Mouse (Mus musculus) limb, embryonic 11.5 days (tissue): Measurements from ENCODE around the gene Gm16368. TPM values are rescaled to one million over a fixed set of nuclear protein-coding genes. Genes with fewer than 3 reads are reported as not detected.
"Not testable (repeated sequence)": the region's sequence is repeated elsewhere in the genome, so short reads cannot be mapped to it uniquely, and the experiment has no call there.

Source experiments
- ATAC-seq: fragments of 200-750 bp; cut with Nextera tagmentation; 2 replicates; pipeline ENCODE4 v1.8.0; 2017; ENCODE audit warnings: low read depth; ENCODE audit not compliant: insufficient number of reproducible peaks, low FRiP score, low TSS enrichment
- DNase-seq: peaks from one replicate; pipeline ENCODE4 v3.0.0-alpha.2; 2015; ENCODE audit warnings: low spot score
- H3K27ac ChIP-seq: fragments of 300-500 bp; sonication (generic); replicated peaks from 2 replicates; pipeline ENCODE4 v1.5.1; 2014; ENCODE audit warnings: low read depth, mild to moderate bottlenecking, low read length
- H3K27me3 ChIP-seq: fragments of 300-500 bp; sonication (generic); 2 replicates; pipeline ENCODE4 v1.6.1; 2014; ENCODE audit warnings: mild to moderate bottlenecking, low read length, mixed read lengths; ENCODE audit not compliant: control insufficient read depth, insufficient read depth
- H3K36me3 ChIP-seq: fragments of 300-500 bp; sonication (generic); 2 replicates; pipeline ENCODE4 v1.6.1; 2014; ENCODE audit warnings: mild to moderate bottlenecking, low read length, moderate library complexity, mixed read lengths; ENCODE audit not compliant: control insufficient read depth, insufficient read depth
- H3K4me1 ChIP-seq: fragments of 300-500 bp; sonication (generic); 2 replicates; pipeline ENCODE4 v1.6.1; 2014; ENCODE audit warnings: low read length, mixed read lengths; ENCODE audit not compliant: control insufficient read depth, insufficient read depth
- H3K4me2 ChIP-seq: fragments of 300-500 bp; sonication (generic); 2 replicates; pipeline ENCODE4 v1.6.1; 2014; ENCODE audit warnings: low read depth, mild to moderate bottlenecking, moderate library complexity; ENCODE audit not compliant: severe bottlenecking
- H3K4me3 ChIP-seq: fragments of 300-500 bp; sonication (generic); 2 replicates; pipeline ENCODE4 v1.5.1; 2014; ENCODE audit warnings: low read depth, low read length
- H3K9ac ChIP-seq: fragments of 300-500 bp; sonication (generic); 2 replicates; pipeline ENCODE4 v1.6.1; 2014; ENCODE audit warnings: mild to moderate bottlenecking, low read length
- H3K9me3 ChIP-seq: fragments of 300-500 bp; sonication (generic); 2 replicates; pipeline ENCODE4 v1.6.1; 2016; ENCODE audit warnings: low read length; ENCODE audit not compliant: control insufficient read depth
- WGBS: fragments of 180-500 bp; shearing (Covaris S2); extraction: QIAGEN DNeasy Blood & Tissue Kit; methylation state at CpG from one replicate; pipeline ENCODE4 v1.1.7; 2014; 5-methylcytosine and 5-hydroxymethylcytosine counted together
- polyA plus RNA-seq: library from polyadenylated mRNA; unstranded; fragments of >200 nt; fragmentation: Nextera tagmentation; extraction: Ambion mirVana; gene quantifications from 2 replicates; pipeline ENCODE4 v1.2.1, GENCODE M21; 2014

Gm16368 gene
- not detected in 2 replicates for polyA plus RNA-seq

- H3K4me3 ChIP-seq, H3K4me2 ChIP-seq, ATAC-seq, DNase-seq, H3K27me3 ChIP-seq, H3K27ac ChIP-seq, H3K4me1 ChIP-seq, H3K9me3 ChIP-seq, H3K9ac ChIP-seq, H3K36me3 ChIP-seq: not testable (repeated sequence)
- WGBS, result 57% methylated on average over 1 of the region's 1 CpGs
Measured at GRCm38 (mm10) chr12:88083397-88083796, at the start of gene Gm16368. Gm16368 (plus strand) TSS chr12:88083697.

DNA sequence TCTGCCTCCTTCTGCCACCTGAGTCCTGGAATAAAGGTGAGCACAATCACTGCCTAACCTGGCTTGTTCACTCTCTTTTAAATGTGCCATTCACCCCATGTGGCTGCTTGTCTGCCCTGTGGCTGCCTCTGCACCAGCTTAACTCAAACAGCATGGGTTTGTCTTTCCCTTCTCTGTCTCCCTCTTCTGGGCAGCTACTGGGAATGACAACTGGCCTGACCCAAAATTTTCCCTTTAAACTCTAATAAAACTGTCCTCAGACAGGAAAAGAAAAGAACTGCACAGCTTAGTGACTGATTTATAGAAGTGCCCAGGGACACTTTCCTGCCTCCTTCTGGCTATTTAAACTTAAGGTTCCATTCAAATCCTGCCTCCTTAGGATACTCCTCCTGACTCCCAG, 44.4 kb upstream of the Gm16368 start:
- ATAC-seq, H3K4me1 ChIP-seq, H3K27ac ChIP-seq, H3K9ac ChIP-seq, H3K9me3 ChIP-seq, H3K4me3 ChIP-seq, H3K36me3 ChIP-seq, DNase-seq, H3K27me3 ChIP-seq, H3K4me2 ChIP-seq: not testable (repeated sequence)

- H3K9ac ChIP-seq, ATAC-seq, H3K36me3 ChIP-seq, H3K4me3 ChIP-seq, H3K27me3 ChIP-seq, H3K4me1 ChIP-seq, H3K27ac ChIP-seq, DNase-seq, H3K9me3 ChIP-seq, H3K4me2 ChIP-seq: not testable (repeated sequence)
- WGBS, result 95% methylated on average over 1 of the region's 1 CpGs
Measured at GRCm38 (mm10) chr12:88039703-88040102, 43.8 kb upstream of the Gm16368 start.

- not testable (repeated sequence) for H3K4me3 ChIP-seq, H3K4me2 ChIP-seq, DNase-seq, H3K27ac ChIP-seq, H3K36me3 ChIP-seq, ATAC-seq, H3K9me3 ChIP-seq, H3K4me1 ChIP-seq, H3K9ac ChIP-seq, H3K27me3 ChIP-seq
- 80% methylated on average over 1 of the region's 1 CpGs for WGBS
Measured at GRCm38 (mm10) chr12:88045226-88045625, 38.3 kb upstream of the Gm16368 start.

Other genes starting within 250 kb of the Gm16368 start
- not detected in 2 replicates for gene Gm2001, start 241.4 kb upstream of the Gm16368 start, polyA plus RNA-seq
- gene Gm2016, start 209.6 kb upstream of the Gm16368 start, polyA plus RNA-seq, result not detected in 2 replicates
- gene Gm2022, start 188.3 kb upstream of the Gm16368 start, polyA plus RNA-seq, result not detected in 2 replicates
- gene Gm2035, start 163.8 kb upstream of the Gm16368 start, polyA plus RNA-seq, result not detected in 2 replicates
- not detected in 2 replicates for gene Gm2042, start 129.6 kb upstream of the Gm16368 start, polyA plus RNA-seq
- gene Gm2075, start 71.8 kb upstream of the Gm16368 start, polyA plus RNA-seq, result not detected in 2 replicates
- gene Gm6803, start 64.9 kb upstream of the Gm16368 start, polyA plus RNA-seq, result not detected in 2 replicates
- gene Gm2056, start 56.7 kb upstream of the Gm16368 start, polyA plus RNA-seq, result not detected in 2 replicates
- gene Gm10436, start 98.4 kb downstream of the Gm16368 start, polyA plus RNA-seq, result not detected in 2 replicates
- gene Gm8332, start 166.4 kb downstream of the Gm16368 start, polyA plus RNA-seq, result not detected in 2 replicates
- gene Gm5662, start 190.8 kb downstream of the Gm16368 start, polyA plus RNA-seq, result not detected in 2 replicates
- gene Gm5039, start 240.3 kb downstream of the Gm16368 start, polyA plus RNA-seq, result not detected in 2 replicates